Mouse (Mus musculus) ovary, postnatal 36 days (tissue): ENCODE data around the gene Prl4a1.
"Not testable (repeated sequence)": the region's sequence is repeated elsewhere in the genome, so short reads cannot be mapped to it uniquely, and the experiment has no call there.

ENCODE experiments used
- DNase-seq: peaks from one replicate; pipeline ENCODE4 v3.0.0; 2022; ENCODE audit warnings: low spot score, mixed read lengths

Prl4a1 gene

GRCm38 (mm10) chr13:28015912-28016311 is at the start of gene Prl4a1:
Prl4a1 (plus strand) TSS chr13:28016212.
- no peak for DNase-seq

- DNase-seq = no peak
Measured at GRCm38 (mm10) chr13:27972931-27973330, 43.1 kb upstream of the Prl4a1 start.

GRCm38 (mm10) chr13:27974281-27974680 is 41.7 kb upstream of the Prl4a1 start:
- DNase-seq = not testable (repeated sequence)

- DNase-seq = no peak
Measured at GRCm38 (mm10) chr13:27977646-27978045, 38.4 kb upstream of the Prl4a1 start.

- DNase-seq = not testable (repeated sequence)
Measured at GRCm38 (mm10) chr13:27996557-27996956, 19.5 kb upstream of the Prl4a1 start.

GRCm38 (mm10) chr13:28029330-28029729 is 13.3 kb downstream of the Prl4a1 start:
- no peak for DNase-seq

GRCm38 (mm10) chr13:28069315-28069714 is 53.3 kb downstream of the Prl4a1 start:
- no peak for DNase-seq
